Mouse (Mus musculus) retina, postnatal 7 days (tissue): ENCODE measurements around the gene Ltbp2.

Experiments
- DNase-seq: peaks from one replicate; pipeline ENCODE4 v3.0.0-alpha.2; 2012; ENCODE audit warnings: low read depth, low spot score

The Ltbp2 gene

DNA sequence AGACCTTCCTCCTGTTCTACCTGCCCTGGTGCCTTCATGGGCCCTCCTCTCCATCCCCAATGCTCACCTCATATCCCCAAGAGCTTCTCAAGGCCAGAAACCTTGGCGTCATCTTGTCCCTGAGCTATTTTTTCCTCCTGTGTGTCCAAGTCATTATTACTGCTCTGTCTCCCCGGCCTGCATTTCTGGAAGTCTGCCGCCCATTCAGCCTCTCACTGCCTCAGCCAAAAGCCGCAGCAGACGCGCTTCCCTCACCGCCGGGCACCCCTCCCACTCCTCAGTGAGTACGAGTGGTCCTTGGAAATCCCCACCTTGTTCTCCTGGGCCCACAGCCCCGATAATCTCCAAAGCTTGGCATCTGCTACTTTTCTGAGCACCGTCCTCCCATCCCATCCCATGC, 3.8 kb upstream of the Ltbp2 start:
- no peak for DNase-seq

DNA sequence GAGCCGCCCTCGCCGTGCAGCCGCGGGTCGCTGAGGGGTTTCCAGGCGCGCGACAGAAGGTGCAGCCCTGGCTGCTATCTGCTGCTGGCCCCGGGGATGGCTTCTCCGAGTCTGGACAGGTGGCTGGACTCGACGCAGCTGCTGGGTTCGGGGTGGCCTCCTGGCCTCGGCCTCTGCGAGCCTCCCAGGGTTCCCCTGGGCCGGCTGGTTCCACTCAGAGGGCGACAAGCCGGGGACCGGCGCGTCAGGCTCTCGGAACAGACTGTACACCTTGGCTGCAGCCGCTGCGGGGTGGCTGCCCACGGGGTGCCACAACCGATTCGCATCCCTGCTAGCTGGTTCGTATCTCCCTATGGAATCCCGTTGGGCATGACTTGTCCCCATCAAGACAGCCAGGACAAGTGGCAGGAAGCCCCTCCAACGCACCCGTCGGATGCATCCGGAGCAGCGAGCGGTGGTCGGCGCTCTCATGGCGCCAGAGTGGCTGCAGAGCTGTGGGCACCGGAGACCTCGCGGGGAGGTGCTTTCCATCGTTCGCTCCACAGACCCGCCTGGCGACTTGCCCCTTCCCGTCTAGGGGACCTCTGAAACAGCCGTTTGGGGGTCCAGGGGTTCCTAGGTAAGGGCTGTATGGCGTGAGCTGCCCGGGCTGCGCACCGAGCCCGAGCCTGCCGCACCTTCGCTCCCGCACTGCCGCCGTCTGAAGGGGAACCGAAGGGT, 411 bp downstream of the Ltbp2 start:
- no peak for DNase-seq

GRCm38 (mm10) chr12:84873434-84873833, 2.9 kb downstream of the Ltbp2 start:
- DNase-seq, result no peak

- no peak for DNase-seq
Measured at GRCm38 (mm10) chr12:84872310-84872709, 4.0 kb downstream of the Ltbp2 start.

GRCm38 (mm10) chr12:84865431-84865830, 10.9 kb downstream of the Ltbp2 start:
- DNase-seq, result no peak

GRCm38 (mm10) chr12:84864801-84865200, 11.5 kb downstream of the Ltbp2 start:
- DNase-seq, result no peak

DNA sequence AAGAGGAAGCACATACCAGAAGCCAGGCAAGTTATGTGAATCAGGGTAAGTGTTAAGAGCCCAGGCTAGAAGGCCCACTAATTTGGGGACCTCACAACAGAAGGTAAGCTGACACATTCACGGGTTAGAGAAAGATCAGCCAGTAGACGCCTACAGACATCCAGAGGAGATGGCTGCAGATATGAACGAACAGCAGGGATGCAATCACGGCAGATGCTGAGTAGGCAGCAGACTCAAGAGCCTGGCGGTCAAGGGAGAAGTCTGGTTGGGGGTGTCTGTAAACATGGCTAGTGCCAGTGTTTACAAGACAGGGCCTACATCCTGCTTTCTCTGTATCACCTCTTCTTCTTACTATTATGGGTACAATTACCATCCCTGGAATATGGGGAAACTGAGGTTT, 13.1 kb downstream of the Ltbp2 start:
- no peak for DNase-seq

DNA sequence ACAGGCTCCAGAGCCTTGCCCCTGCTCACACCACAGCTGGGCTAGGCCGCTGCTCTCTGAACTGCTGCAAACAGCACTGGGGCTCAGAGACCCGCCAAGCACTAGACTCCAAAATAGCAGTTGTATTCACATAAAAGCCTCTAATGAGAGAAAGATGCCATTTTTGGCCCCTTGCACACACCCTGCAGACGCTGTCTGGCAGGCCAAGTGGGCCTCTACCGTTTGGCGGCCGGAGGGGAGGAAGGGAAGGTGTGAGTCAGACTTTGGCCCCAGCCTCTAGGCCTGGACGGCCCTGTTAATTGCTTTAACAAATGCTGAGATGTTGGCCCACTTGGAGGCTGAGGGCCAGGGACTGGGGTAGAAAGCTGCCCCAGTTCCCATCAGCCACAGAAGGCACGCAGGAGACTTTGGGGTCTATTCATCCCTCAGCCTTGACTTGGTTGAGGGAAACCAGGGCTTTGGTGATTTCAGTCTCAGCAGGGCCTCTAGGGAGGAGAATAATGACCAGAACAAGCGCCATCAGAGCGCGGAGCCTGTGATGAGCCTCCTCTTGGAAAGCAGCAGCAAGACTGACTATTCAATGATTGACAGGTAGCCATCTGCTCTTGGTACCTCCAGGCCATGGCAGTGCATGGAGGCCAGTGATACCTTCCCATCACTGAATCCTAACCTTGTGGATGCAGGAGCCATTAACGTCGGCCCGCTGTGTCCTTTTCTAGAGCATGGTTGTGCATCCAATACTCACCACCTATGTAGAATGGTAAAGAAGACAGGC, 14.0 kb downstream of the Ltbp2 start:
- no peak for DNase-seq

DNA sequence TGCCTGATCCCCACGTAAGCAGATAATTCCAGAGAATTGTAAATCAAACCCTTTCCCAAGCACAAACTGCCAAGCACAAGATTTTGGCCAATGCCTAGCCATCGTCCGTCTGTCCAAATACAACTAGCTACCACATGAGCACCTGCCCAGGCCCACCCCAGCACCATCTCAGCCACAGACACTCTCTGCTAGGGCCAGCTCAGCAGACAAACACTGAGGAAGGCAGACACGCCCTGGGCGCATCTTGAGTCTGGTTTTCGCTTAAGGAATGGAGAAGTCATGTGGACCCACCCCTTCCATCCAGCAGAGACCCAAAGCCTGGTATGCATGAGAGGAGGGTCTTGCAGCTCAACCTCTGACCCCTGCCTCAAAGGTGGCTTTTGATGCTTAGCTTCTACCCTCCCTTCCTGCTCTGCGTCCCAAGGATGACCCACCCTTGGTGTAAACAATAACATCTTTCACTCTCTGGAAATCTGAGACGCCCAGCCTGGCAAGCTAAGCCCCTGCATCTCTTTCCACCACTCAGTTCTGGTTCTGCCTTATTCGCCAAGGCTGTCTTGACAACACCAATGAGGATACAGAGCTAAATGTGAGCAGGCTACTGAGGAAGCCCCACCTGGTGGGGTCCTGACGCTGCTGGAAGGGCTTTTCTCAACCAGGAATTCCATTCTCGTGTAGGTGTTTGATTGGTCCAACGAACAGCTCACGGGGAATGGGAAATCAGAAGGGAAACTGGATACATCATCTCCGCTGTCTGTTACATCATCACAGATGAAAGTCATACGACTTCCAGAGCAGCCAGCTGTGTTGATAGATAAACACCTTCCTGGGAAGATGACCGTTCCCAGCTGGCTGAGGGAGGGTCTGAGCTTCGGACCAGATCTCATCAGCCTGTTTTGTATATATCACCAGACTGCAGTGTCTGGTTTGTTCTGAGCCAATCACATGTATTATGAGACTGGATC, 17.9 kb downstream of the Ltbp2 start:
- no peak for DNase-seq

DNA sequence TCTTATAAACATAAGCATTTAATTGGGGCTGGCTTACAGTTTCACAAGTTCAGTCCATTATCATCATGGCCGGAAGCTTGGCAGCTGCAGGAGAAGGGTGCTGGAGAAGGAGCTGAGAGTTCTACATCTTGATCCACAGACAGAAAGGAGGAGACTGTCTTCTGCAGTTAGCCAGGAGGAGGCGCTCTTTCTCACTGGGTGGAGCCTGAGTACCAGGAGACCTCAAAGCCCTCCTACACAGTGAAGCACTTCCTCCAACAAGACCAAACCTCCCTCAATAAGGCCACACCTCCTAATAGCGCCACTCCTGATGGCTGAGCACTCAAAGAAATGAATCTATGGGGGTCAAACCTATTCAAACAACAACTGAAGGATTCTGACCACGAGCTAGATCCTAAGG, 18.6 kb downstream of the Ltbp2 start:
- no peak for DNase-seq

GRCm38 (mm10) chr12:84856532-84856931, 19.8 kb downstream of the Ltbp2 start:
- no peak for DNase-seq

DNA sequence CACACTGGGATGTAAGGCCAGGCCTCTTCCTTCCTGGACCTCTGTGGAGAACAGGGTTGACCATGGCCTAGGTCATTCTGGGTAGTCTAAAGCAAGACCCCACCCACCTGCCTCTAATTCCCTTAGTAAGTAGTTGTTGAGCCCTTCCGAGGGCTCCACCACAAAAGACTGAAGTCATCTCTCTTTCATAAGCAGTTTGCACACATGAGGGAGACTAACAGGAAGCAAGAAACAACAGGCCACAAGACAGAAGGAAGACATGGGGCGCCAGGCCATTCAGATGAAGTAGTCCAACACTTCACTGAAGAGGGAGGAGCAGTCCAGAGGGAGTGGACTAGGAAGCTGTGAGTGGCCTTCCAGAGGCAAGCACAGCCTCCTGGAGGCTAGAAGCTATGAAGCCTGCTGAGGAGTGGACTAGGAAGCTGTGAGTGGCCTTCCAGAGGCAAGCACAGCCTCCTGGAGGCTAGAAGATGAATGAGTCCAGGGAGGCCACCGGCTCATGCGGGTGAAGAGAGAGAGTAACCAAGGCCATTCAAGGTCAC, 21.2 kb downstream of the Ltbp2 start:
- no peak for DNase-seq

DNA sequence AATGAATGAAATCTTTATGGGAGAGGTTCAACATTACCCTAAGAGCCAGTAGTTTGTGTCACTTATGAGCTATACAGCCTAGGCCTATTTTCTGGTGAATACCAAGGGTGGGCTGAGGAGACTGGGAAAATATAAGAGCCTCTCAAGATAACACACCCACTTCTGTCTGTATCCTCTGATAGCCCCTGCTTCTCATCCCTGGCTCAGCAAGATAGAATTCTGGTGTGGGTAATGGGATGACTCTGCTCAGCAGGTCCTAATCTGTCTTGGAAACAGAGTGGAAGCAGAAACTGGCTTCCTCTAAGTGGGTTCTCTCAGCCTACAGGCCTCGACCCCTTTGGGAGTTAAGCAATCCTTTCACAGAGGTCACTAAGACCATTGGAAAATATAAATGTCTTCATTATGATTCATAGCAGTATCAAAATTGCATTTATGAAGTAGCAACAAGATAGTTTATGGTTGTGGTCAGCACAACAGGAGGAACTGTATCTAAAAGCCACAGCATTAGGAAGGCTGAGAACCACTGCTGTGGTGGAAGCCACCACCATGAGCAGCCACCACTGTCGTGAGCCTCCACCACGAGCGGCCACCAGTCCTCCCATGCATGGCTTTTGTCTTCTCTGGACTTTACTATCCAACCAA, 21.8 kb downstream of the Ltbp2 start:
- DNase-seq, result no peak

DNA sequence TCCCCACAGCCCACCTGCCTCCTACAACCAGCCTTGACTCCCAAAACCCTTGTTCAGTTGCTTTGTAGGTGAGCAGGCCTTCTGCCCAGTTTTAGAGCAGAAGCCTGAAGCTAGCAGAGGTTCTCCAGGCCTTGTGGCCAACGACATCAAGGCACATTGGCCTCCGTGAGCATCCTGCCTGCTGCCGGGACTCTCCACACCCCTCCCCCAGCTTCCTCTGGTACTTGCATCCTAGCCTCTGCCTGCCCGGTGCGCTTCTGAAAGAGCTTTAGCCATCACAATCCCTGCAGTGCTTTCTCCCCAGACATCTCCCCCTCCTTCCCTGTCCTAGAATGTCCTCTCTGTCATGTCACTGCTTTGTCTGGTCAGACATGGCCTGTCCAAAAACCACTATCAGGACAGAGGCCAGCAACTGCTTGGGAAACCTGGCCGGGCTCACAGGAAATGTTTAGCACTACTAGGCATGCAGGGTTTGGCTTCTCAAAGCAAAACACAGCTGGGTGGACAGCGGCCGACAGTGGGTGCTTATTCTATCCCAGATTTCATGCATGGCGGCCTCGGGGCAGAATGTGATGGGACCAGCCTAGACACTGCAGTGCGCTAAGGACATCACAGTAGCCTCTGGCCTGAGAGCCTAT, 24.8 kb downstream of the Ltbp2 start:
- no peak for DNase-seq

DNA sequence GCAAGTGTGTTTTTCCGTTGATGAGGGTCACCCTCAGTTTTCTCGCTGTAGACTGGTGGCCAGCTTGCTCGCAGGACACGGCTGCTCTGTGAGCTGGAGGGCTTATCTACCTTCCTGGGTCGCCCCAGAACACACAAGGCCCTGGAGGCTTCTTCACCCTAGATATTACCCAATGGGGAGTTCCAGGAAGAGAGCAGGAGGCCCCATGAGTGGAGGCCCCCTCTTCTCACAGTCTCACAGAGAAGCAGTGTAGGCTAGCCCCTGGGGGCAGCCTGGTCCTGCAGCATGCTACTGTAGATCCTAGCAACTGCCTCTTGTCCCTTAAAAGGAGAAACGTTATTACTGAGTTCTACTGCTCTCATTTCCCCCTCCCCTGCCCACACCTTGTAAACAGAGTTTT, 28.4 kb downstream of the Ltbp2 start:
- no peak for DNase-seq

DNA sequence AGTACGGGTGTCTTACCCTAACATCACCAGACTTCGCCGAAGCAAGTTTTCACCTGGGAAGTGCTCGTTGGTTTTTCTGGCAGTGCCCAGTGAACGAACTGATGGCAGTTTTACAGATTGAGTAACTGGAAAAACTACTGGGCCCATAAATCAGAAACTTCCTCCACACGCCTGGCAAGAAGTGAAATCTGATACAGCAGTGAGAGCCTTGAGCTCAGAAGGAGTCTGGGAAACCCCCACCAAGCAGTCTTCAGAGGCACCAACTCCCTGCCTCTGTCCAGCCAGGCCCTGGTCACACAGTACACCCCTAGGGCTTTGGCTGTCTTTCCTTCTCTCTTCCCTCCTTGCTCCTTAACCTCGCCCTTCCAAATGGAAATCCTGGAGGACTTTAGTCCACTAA, 28.9 kb downstream of the Ltbp2 start:
- no peak for DNase-seq

- no peak for DNase-seq
Measured at GRCm38 (mm10) chr12:84846594-84847014, 29.7 kb downstream of the Ltbp2 start.

DNA sequence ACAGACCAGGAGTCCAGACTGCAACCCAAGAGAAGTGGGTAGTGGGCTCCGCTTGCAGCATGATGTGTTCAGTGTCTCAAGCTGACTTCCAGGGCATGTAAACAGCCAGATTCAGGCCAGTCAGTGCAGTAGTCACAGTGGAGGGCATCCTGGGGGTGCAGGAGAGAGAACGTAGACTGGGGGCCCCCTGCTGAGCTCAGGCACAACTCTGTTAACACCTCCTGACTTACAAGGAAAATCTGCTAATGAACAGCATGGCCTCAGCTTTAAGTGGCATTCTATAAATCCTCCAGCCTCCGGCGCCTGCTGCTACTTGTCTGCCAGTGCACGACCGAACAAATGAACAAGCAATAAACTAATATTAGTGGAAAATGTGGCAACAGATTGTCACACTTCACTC, 33.6 kb downstream of the Ltbp2 start:
- no peak for DNase-seq

DNA sequence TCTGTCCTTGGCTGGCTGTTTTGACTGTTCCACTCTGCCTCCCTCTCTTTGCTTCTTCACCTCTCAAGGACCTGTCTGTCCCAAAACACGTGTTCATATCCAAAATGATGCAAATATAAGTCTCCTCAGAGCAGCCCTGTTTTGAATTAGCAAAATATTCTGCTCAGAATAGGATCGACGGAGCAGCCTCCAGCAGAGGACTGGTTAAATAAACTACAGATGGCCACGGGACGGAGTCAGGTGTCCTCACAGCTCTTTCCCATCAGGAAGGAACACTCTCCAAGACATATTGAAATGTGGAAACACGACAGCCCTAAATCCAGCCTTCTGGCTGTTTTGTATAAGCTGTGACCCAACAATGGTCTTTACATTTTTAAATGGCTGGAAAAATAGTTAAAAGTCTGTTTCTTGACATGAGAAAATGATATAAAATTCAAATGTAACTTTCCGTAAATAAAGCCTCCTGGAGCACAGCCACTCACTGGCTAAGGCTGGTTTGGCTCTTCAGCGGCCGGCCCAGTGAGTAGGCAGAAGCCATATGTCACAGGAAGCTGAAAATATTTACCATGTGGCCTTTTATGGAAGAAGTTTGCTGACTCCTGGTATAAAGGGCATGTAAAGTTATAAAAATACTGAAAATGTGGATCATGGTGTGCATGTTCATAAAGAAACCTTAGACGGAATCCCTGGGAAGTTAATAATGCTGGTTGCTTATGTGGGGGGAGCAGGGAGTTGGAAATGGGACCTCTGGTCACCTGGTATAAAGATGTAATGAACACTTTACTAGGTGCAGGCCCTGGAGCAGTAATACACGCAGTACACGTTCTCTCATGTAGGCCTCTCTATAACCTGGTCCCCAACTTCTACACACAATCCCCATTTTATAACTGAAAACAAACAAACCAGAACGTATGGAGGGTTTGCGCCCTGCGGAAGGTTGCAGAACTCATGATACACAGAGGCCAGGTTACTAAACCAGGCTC, 34.9 kb downstream of the Ltbp2 start:
- DNase-seq, result no peak

DNA sequence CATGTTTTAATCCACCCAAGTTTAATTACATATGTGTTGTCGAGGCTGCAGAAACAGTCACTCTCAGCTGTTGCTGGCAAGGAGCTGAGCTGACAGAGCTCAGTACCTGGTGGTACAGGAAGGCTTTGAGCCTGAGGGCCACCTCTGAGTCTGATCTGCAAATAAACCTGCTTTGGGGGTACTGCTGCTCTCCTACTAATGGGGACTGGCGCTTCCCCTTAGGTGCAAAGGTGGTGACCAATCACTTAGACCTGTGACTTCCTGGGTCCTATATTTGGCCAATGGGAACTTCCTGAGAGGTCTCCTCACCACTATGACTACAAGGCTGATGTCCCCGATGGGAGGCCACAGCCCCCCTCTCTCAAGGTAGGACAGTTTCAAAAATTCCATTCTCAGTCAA, 35.6 kb downstream of the Ltbp2 start:
- no peak for DNase-seq
